Mouse (Mus musculus): ENCODE results near the gene Olfr672. TPM values are rescaled to one million over a fixed set of nuclear protein-coding genes. Genes with fewer than 3 reads are reported as not detected.

Gene Olfr672
- polyA plus RNA-seq, 1 experiment from 2014 or later: not detected

Other genes with a start within 250 kb of the Olfr672 start
- not detected in 2 replicates for gene Usp17le, start 224.6 kb downstream of the Olfr672 start, polyA plus RNA-seq (2014; fragmentation: Nextera tagmentation; extraction: Ambion mirVana)
- not detected in 2 replicates for gene Usp17lb, start 159.4 kb downstream of the Olfr672 start, polyA plus RNA-seq (2014; fragmentation: Nextera tagmentation; extraction: Ambion mirVana)
- not detected in 2 replicates for gene Usp17la, start 145.0 kb downstream of the Olfr672 start, polyA plus RNA-seq (2014; fragmentation: Nextera tagmentation; extraction: Ambion mirVana)
- not detected in 2 replicates for gene Olfr665, start 124.0 kb downstream of the Olfr672 start, polyA plus RNA-seq (2014; fragmentation: Nextera tagmentation; extraction: Ambion mirVana)
- gene Olfr666, start 106.1 kb downstream of the Olfr672 start, polyA plus RNA-seq (2014; fragmentation: Nextera tagmentation; extraction: Ambion mirVana): not detected in 2 replicates
- gene Olfr667, start 80.5 kb downstream of the Olfr672 start, polyA plus RNA-seq (2014; fragmentation: Nextera tagmentation; extraction: Ambion mirVana): not detected in 2 replicates
- gene Olfr668, start 74.0 kb downstream of the Olfr672 start, polyA plus RNA-seq (2014; fragmentation: Nextera tagmentation; extraction: Ambion mirVana): not detected in 2 replicates
- gene Olfr669, start 67.8 kb downstream of the Olfr672 start, polyA plus RNA-seq (2014; fragmentation: Nextera tagmentation; extraction: Ambion mirVana): not detected in 2 replicates
- not detected in 2 replicates for gene Olfr670, start 39.4 kb downstream of the Olfr672 start, polyA plus RNA-seq (2014; fragmentation: Nextera tagmentation; extraction: Ambion mirVana)
- gene Olfr671, start 22.9 kb downstream of the Olfr672 start, polyA plus RNA-seq (2014; fragmentation: Nextera tagmentation; extraction: Ambion mirVana): not detected in 2 replicates
- gene Olfr675, start 26.4 kb upstream of the Olfr672 start, polyA plus RNA-seq (2014; fragmentation: Nextera tagmentation; extraction: Ambion mirVana): not detected in 2 replicates
- gene Olfr676, start 30.7 kb upstream of the Olfr672 start, polyA plus RNA-seq (2014; fragmentation: Nextera tagmentation; extraction: Ambion mirVana): not detected in 2 replicates
- gene Olfr677, start 49.3 kb upstream of the Olfr672 start, polyA plus RNA-seq (2014; fragmentation: Nextera tagmentation; extraction: Ambion mirVana): not detected in 2 replicates
- not detected in 2 replicates for gene Olfr678, start 62.4 kb upstream of the Olfr672 start, polyA plus RNA-seq (2014; fragmentation: Nextera tagmentation; extraction: Ambion mirVana)
- gene Olfr679, start 79.2 kb upstream of the Olfr672 start, polyA plus RNA-seq (2014; fragmentation: Nextera tagmentation; extraction: Ambion mirVana): not detected in 2 replicates
- gene Olfr680-ps1, start 90.8 kb upstream of the Olfr672 start, polyA plus RNA-seq (2014; fragmentation: Nextera tagmentation; extraction: Ambion mirVana): not detected in 2 replicates
- gene Olfr681, start 114.8 kb upstream of the Olfr672 start, polyA plus RNA-seq (2014; fragmentation: Nextera tagmentation; extraction: Ambion mirVana): not detected in 2 replicates
- gene Olfr683, start 145.0 kb upstream of the Olfr672 start, polyA plus RNA-seq (2014; fragmentation: Nextera tagmentation; extraction: Ambion mirVana): not detected in 2 replicates
- gene Olfr684, start 161.6 kb upstream of the Olfr672 start, polyA plus RNA-seq (2014; fragmentation: Nextera tagmentation; extraction: Ambion mirVana): not detected in 2 replicates
- not detected in 2 replicates for gene Olfr685, start 184.0 kb upstream of the Olfr672 start, polyA plus RNA-seq (2014; fragmentation: Nextera tagmentation; extraction: Ambion mirVana)
- gene Olfr686, start 205.5 kb upstream of the Olfr672 start, polyA plus RNA-seq (2014; fragmentation: Nextera tagmentation; extraction: Ambion mirVana): not detected in 2 replicates